Mouse (Mus musculus): Measurements from ENCODE around the gene Ifitm2.

The Ifitm2 gene

GRCm38 (mm10) chr7:140967862-140968591, 12.2 kb upstream of the Ifitm2 start:
- DNase-seq (ENCODE audit: low spot score), result no peak

DNA sequence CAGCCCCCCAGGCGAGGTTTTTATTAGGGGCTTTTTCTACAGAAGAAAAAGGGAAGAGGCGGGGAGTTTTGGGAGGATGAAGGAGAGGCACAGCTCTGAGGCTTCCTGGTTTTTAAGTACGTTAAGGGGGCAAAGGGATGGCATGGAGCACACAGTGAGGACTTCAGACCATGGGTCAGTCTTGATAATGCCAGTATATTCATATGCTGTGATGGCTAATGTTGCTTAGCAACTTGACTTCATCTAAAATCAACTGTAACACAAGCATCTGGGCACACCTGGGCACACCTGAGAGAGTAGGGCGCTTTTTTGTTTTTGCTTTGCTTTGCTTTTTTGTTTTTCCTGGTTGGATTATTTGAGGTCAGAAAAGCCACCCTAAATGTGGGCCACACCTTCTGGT, 11.1 kb upstream of the Ifitm2 start, which contains the start of gene Ifitm1:
TSS of gene Ifitm1 (plus strand) at position 301 of the 400 bp plus-strand sequence.
- DNase-seq (ENCODE audit: low spot score), result no peak

GRCm38 (mm10) chr7:140962733-140963132, 6.9 kb upstream of the Ifitm2 start:
- no peak for DNase-seq (ENCODE audit: low spot score)

DNA sequence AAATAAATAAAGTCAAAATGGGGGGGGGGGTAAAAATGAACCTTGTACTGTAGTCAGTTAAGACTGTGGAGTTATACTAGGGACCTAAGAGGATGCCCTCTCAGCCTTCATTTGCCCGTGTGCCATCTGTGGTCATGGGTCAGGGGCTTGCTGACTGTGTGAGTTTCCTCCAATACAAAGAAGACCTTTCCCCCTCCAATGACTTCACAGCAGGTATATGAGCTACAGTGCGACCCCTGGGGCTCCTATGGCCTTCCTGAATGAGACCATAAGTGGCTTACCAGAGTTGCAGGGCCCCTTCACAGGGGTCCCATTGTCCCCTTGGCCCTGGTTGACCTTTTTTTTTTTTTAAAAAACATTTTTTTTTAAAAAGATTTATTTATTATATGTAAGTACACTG, 5.6 kb upstream of the Ifitm2 start:
- DNase-seq (ENCODE audit: low spot score), result no peak

- no peak for DNase-seq (ENCODE audit: low spot score)
Measured at GRCm38 (mm10) chr7:140960026-140960425, 4.2 kb upstream of the Ifitm2 start.

- DNase-seq (ENCODE audit: low spot score), result peak; percentile 18
Measured at GRCm38 (mm10) chr7:140959181-140959901, 3.6 kb upstream of the Ifitm2 start.

GRCm38 (mm10) chr7:140956556-140956869, 726 bp upstream of the Ifitm2 start:
- DNase-seq (ENCODE audit: low spot score), result no peak

- no peak for DNase-seq (ENCODE audit: low spot score)
Measured at GRCm38 (mm10) chr7:140955342-140955741, 445 bp downstream of the Ifitm2 start.

DNA sequence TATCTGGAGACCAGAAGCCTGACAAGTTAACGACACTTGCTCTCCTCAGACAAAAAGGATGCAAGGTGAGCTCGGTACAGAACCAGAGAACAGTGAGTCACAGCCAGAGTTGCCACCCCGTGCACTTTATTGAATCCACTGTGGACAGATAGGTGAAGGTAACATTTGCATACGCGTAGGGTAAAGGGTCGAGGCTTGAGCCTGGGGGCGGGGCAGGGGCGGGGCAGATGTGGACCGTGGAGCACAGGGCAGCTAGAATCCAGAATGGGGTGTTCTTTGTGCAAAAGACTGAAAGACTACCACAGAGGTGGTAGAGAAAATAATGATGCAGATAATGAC, 1.1 kb downstream of the Ifitm2 start:
- DNase-seq (ENCODE audit: low spot score), result no peak

- DNase-seq (ENCODE audit: low spot score), result no peak
Measured at GRCm38 (mm10) chr7:140953800-140954732, 1.7 kb downstream of the Ifitm2 start.

- DNase-seq (ENCODE audit: low spot score), result no peak
Measured at GRCm38 (mm10) chr7:140953133-140953532, 2.7 kb downstream of the Ifitm2 start.

DNA sequence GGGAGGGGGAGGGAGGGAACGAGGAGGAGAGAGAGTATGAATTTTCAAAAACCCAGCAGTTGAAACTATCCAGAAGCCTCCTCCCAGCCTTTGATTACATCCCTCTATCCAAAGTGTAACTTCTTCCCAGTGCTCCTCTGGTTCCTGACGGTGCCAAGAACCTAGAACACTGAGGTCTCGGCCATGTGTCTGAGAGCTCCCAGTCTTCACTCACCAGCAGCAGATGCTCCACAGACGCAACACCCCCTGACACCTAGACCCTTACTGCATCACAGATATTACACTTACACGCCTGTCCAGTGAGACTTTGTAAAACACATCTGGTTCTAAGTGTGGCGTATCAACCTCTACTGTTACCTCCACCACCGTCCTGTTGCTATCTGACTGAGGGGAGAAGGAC, 3.3 kb downstream of the Ifitm2 start:
- no peak for DNase-seq (ENCODE audit: low spot score)

- no peak for DNase-seq (ENCODE audit: low spot score)
Measured at GRCm38 (mm10) chr7:140951765-140952164, 4.0 kb downstream of the Ifitm2 start.

- DNase-seq (ENCODE audit: low spot score), result no peak
Measured at GRCm38 (mm10) chr7:140951051-140951450, 4.7 kb downstream of the Ifitm2 start.

- DNase-seq (ENCODE audit: low spot score), result no peak
Measured at GRCm38 (mm10) chr7:140949824-140950530, 5.8 kb downstream of the Ifitm2 start, which contains the start of gene Ifitm5. Ifitm5 (minus strand) TSS chr7:140950291.

- no peak for DNase-seq (ENCODE audit: low spot score)
Measured at GRCm38 (mm10) chr7:140949255-140949654, 6.5 kb downstream of the Ifitm2 start.

DNA sequence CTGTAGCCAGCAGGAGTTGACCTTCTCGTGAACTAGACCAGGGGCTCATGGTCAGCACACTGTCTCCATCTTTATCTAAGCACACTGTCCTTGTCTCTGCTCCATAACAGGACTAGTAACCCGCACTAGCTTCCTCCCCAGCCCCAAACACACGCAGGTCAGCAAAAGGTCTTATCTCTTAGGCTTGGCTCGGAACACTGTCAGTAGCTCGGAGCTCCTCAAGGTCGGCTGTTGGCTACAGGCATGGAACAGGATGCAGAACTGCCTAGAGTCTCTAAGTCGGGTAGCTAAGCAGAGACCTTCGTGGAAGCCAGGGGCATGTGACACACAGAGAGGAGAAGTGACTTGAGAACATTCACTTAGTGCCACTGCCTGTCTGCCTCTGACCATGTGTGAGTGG, 7.6 kb downstream of the Ifitm2 start:
- no peak for DNase-seq (ENCODE audit: low spot score)

DNA sequence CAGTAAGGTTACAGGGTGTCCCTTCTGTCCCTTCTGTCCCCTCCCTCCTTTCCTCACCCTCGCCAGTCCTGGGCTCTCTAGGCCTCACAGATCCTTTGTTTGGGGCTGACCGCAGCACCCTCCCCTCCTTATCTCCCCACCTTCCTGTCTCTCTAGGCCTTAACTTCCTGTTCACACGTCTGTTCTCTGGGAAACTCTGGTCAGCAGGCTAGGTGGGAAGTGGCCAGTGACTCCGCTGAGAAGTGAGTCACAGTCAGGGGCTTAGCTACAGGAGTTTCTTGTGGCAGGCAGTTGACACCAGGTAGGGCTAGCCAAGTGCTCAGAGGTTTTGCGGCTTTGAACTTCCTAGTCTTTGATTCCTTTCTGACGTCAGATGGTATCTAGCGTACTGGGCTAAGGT, 8.8 kb downstream of the Ifitm2 start:
- DNase-seq (ENCODE audit: low spot score), result peak; percentile 69

GRCm38 (mm10) chr7:140946311-140946710, 9.5 kb downstream of the Ifitm2 start:
- DNase-seq (ENCODE audit: low spot score), result no peak

DNA sequence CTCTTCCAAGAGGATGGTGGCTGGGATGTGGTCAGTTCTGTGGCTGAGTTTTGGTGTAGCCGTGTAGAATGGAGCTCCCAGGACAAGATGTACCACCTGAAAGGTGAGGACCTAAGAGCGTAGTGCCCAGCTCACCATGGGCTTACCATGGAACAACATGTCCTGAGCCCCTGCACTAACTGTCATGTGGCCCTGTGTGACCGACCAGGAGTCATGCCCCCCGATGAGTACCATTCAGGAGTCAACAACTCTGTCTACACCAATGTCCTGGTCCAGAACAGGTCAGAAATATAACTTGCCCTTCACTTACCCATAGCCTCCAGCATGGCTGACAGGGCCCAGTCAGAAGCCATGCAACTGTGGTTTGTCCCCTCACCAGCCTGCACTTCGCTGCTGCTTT, 10.5 kb downstream of the Ifitm2 start:
- DNase-seq (ENCODE audit: low spot score), result no peak

DNA sequence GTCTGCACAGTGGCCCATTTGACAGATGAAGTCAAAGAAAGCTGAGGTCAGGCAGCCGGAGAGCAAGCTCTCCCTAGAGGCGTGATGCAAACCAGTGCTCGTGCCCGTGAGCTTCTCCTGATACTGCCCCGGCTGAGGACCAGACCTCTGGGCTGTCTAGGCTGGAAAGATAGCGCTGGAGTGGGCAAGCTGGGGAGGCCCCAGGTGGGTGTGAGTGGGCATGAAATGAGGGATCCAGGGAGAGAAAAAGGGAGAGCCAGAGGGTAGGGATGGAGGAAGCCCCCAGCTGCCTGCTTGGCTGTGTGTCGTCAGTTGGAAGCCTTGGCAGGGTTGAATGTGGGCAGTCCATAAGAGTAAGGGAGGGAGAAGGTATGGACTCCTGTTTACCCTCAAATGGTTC, 11.6 kb downstream of the Ifitm2 start:
- DNase-seq (ENCODE audit: low spot score), result no peak

DNA sequence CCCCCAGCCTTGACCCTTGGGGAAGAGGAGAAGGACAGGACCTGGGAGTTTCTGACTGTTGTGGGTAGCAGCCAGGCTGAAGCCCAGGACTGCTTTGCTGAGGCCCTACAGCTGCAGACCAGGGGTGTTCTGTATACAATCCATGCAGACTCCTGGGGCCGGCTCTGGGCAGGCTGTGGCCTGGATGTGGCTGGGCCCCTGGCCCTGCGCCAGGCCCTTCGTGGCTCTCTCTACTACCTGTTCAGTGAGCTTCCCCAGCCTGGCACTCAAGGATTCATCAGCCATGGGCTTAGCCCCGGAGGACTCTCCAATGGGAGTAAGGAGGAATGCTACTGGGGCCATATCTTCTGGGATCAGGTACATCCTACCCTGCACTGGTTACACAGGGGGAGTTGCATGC, 12.4 kb downstream of the Ifitm2 start:
- DNase-seq (ENCODE audit: low spot score), result no peak

All from T-cell, adult 2 months (primary cell).